Mouse (Mus musculus) CH12.LX (cell line): ENCODE measurements at regions not wholly inside any gene's neighbourhood (a gene's known extent, or its start where the extent isn't known, plus 50 kb on each side); places are given as distances from the start of the nearest gene placed in this dataset.

Experiments used
- DNase-seq: peaks from one replicate; pipeline ENCODE4 v3.0.0-alpha.2; 2013; ENCODE audit errors: extremely low read depth
- H3K27ac ChIP-seq: 2 replicates; pipeline ENCODE4 v1.5.1; 2012; ENCODE audit warnings: low read depth, mild to moderate bottlenecking, control low read depth, moderate library complexity; ENCODE audit not compliant: insufficient read depth
- H3K27me3 ChIP-seq: replicated peaks from 2 replicates; pipeline ENCODE3; 2012; ENCODE audit warnings: inconsistent platforms
- H3K36me3 ChIP-seq, 2 experiments: replicated peaks in 1 of 2; 2 replicates each; pipeline versions ENCODE3 to v1.6.1; 2012; ENCODE audit warnings: inconsistent platforms in 1 of 2, low read length in 1 of 2, mild to moderate bottlenecking in 1 of 2, mixed read lengths in 1 of 2, moderate library complexity in 1 of 2; ENCODE audit not compliant: control insufficient read depth in 1 of 2, insufficient read depth in 1 of 2
- H3K4me1 ChIP-seq, 2 experiments: 2 replicates each; pipeline ENCODE4 v1.6.1; 2012; ENCODE audit warnings: inconsistent platforms in 1 of 2, moderate library complexity in 1 of 2; ENCODE audit not compliant: insufficient read depth in 2 of 2, control insufficient read depth in 1 of 2
- H3K4me2 ChIP-seq: 2 replicates; pipeline ENCODE4 v1.6.1; 2012; ENCODE audit warnings: low read depth, mild to moderate bottlenecking, control low read depth; ENCODE audit not compliant: poor library complexity, insufficient read depth, severe bottlenecking
- H3K4me3 ChIP-seq, 3 experiments: fragments of 150-350 bp in 1 of 3; sonication (generic) in 1 of 3; replicated peaks in 1 of 3; 2 replicates each; pipeline versions ENCODE3 to v1.5.1; 2011 to 2012; ENCODE audit warnings: low read depth in 2 of 3, low read length in 2 of 3, mild to moderate bottlenecking in 2 of 3, moderate library complexity in 2 of 3, control low read depth in 1 of 3, improper control_type of control experiment in 1 of 3, inconsistent platforms in 1 of 3, mixed read lengths in 1 of 3; ENCODE audit not compliant: poor library complexity in 1 of 3
- H3K79me2 ChIP-seq: replicated peaks from 2 replicates; pipeline ENCODE4 v1.6.1; 2012; ENCODE audit warnings: mild to moderate bottlenecking, moderate library complexity; ENCODE audit not compliant: control insufficient read depth, poor library complexity, insufficient read depth, severe bottlenecking; ENCODE audit errors: extremely low read depth
- H3K9ac ChIP-seq: 2 replicates; pipeline ENCODE4 v1.6.1; 2012; ENCODE audit warnings: low read depth, mild to moderate bottlenecking, control low read depth, moderate library complexity; ENCODE audit not compliant: insufficient read depth
- H3K9me3 ChIP-seq: replicated peaks from 2 replicates; pipeline ENCODE3; 2012; ENCODE audit warnings: low read length, inconsistent platforms, mixed read lengths
- BHLHE40 ChIP-seq: IDR thresholded peaks from 2 replicates; pipeline ENCODE4 v1.6.1; 2011; ENCODE audit warnings: mild to moderate bottlenecking, low read depth, low read length, improper control_type of control experiment
- CHD1 ChIP-seq: IDR thresholded peaks from 2 replicates; pipeline ENCODE4 v1.6.1; 2012; ENCODE audit warnings: low read depth, low read length, improper control_type of control experiment, inconsistent platforms
- CTCF ChIP-seq, 2 experiments: IDR thresholded peaks in 1 of 2; conservative IDR thresholded peaks in 1 of 2; 2 replicates each; pipeline ENCODE4 v1.5.1; 2011 to 2012; ENCODE audit warnings: low read depth in 2 of 2, low read length in 2 of 2, improper control_type of control experiment in 1 of 2, inconsistent platforms in 1 of 2, mild to moderate bottlenecking in 1 of 2, moderate library complexity in 1 of 2
- E2F4 ChIP-seq: IDR thresholded peaks from 2 replicates; pipeline ENCODE4 v1.6.1; 2011; ENCODE audit warnings: low read depth, low read length, improper control_type of control experiment; ENCODE audit not compliant: insufficient replicate concordance
- HCFC1 ChIP-seq: IDR thresholded peaks from 2 replicates; pipeline ENCODE4 v1.6.1; 2012; ENCODE audit warnings: low read depth, mild to moderate bottlenecking, inconsistent platforms, low read length, improper control_type of control experiment
- IRF4 ChIP-seq: IDR thresholded peaks from 2 replicates; pipeline ENCODE4 v1.6.1; 2014; ENCODE audit warnings: low read depth, mild to moderate bottlenecking, inconsistent platforms, low read length, improper control_type of control experiment
- JUN ChIP-seq: IDR thresholded peaks from 2 replicates; pipeline ENCODE4 v1.6.1; 2011; ENCODE audit warnings: low read depth, mild to moderate bottlenecking, low read length, improper control_type of control experiment, moderate library complexity; ENCODE audit not compliant: insufficient read depth
- JUND ChIP-seq: conservative IDR thresholded peaks from 2 replicates; pipeline ENCODE4 v1.6.1; 2011; ENCODE audit warnings: low read depth, low read length, improper control_type of control experiment
- MEF2A ChIP-seq: IDR thresholded peaks from 2 replicates; pipeline ENCODE4 v1.6.1; 2014; ENCODE audit warnings: low read depth, mild to moderate bottlenecking, inconsistent platforms, low read length, improper control_type of control experiment, borderline replicate concordance
- NRF1 ChIP-seq: IDR thresholded peaks from 2 replicates; pipeline ENCODE4 v1.6.1; 2014; ENCODE audit warnings: low read depth, mild to moderate bottlenecking, inconsistent platforms, low read length, improper control_type of control experiment, moderate library complexity
- POLR2A ChIP-seq: IDR thresholded peaks from 2 replicates; pipeline ENCODE4 v1.6.1; 2011; ENCODE audit warnings: low read depth, mild to moderate bottlenecking, improper control_type of control experiment, low read length
- RAD21 ChIP-seq: IDR thresholded peaks from 2 replicates; pipeline ENCODE4 v1.6.1; 2011; ENCODE audit warnings: low read depth, mild to moderate bottlenecking, low read length, improper control_type of control experiment, moderate library complexity
- RCOR1 ChIP-seq: conservative IDR thresholded peaks from 2 replicates; pipeline ENCODE4 v1.6.1; 2012; ENCODE audit warnings: low read depth, mild to moderate bottlenecking, inconsistent platforms, low read length, improper control_type of control experiment
- UBTF ChIP-seq: IDR thresholded peaks from 2 replicates; pipeline ENCODE4 v1.6.1; 2012; ENCODE audit warnings: low read depth, mild to moderate bottlenecking, inconsistent platforms, low read length, improper control_type of control experiment, moderate library complexity
- USF1 ChIP-seq: IDR thresholded peaks from 2 replicates; pipeline ENCODE4 v1.6.1; 2014; ENCODE audit warnings: low read depth, mild to moderate bottlenecking, inconsistent platforms, low read length, improper control_type of control experiment
- USF2 ChIP-seq: conservative IDR thresholded peaks from 2 replicates; pipeline ENCODE4 v1.6.1; 2011; ENCODE audit warnings: low read depth, low read length, improper control_type of control experiment
- dilution Hi-C: fragments of 300-500 bp; cut with MboI; formaldehyde crosslinking; loops from 2 replicates; pipeline ENCODE4 v1.14.3; 2020; ENCODE audit warnings: low sequenced_read_pairs; ENCODE audit not compliant: extremely low pct_unique_long_range_greater_than_20kb, extremely low pct_ligation_motif_present
- in situ Hi-C: fragments of 300-500 bp; cut with MboI; formaldehyde crosslinking; loops from 3 replicates; pipeline ENCODE4 v1.14.3; 2019; ENCODE audit warnings: low sequenced_read_pairs, low pct_ligation_motif_present, low pct_unique_long_range_greater_than_20kb, mixed read lengths

- no peaks in the 10 kb centered on the region for H3K4me1 ChIP-seq
- H3K4me3 ChIP-seq: no peak overlapping the region
- no peak overlapping the region for H3K27ac ChIP-seq
- peaks cover 39% of the 10 kb centered on the region for H3K9me3 ChIP-seq
- no peaks in the 10 kb centered on the region for H3K79me2 ChIP-seq
- no peaks in the 10 kb centered on the region for H3K36me3 ChIP-seq
- no peak overlapping the region for H3K9ac ChIP-seq
- dilution Hi-C loops (no loop called here), in situ Hi-C loops (no loop called here)
- TF ChIP-seq RAD21: no peak
- no peak for TF ChIP-seq RCOR1
- no peak for TF ChIP-seq MEF2A
- no peak for TF ChIP-seq JUN
- TF ChIP-seq NRF1: no peak
- TF ChIP-seq CTCF (conservative IDR thresholded peaks at IDR 0.05 in 1 of 2, IDR thresholded peaks at IDR 0.05 in 1 of 2; ENCODE audit: low read depth in 2 of 2, low read length in 2 of 2): no peak
- TF ChIP-seq HCFC1: no peak
- TF ChIP-seq POLR2A: no peak
- no peak for TF ChIP-seq BHLHE40
- TF ChIP-seq IRF4: no peak
- no peak for TF ChIP-seq USF2
- no peaks in the 10 kb centered on the region for H3K27me3 ChIP-seq
- no peak overlapping the region for H3K4me2 ChIP-seq
- no peak for DNase-seq
Observed at GRCm38 (mm10) chr4:69824903-69825268, 585.4 kb downstream of the Cdk5rap2 start.

GRCm38 (mm10) chr4:69824215-69824902, 585.9 kb downstream of the Cdk5rap2 start:
- H3K27me3 ChIP-seq: no peaks in the 10 kb centered on the region
- no peak overlapping the region for H3K9ac ChIP-seq
- TF ChIP-seq BHLHE40 (no peak), JUND (no peak), NRF1 (no peak), UBTF (no peak), CHD1 (no peak), USF1 (no peak), MEF2A (no peak), E2F4 (no peak)
- TF ChIP-seq, all 38 proteins: peak for 0
- no peak overlapping the region for H3K27ac ChIP-seq
- dilution Hi-C loops (no loop called here), in situ Hi-C loops (no loop called here)
- no peak for DNase-seq
- peaks cover 41% of the 10 kb centered on the region for H3K9me3 ChIP-seq
- H3K36me3 ChIP-seq: no peaks in the 10 kb centered on the region
- no peak overlapping the region for H3K4me3 ChIP-seq
- H3K4me1 ChIP-seq: no peaks in the 10 kb centered on the region
- H3K4me2 ChIP-seq: no peak overlapping the region
- no peaks in the 10 kb centered on the region for H3K79me2 ChIP-seq
